Mouse (Mus musculus) ES-Bruce4 (cell line): ENCODE measurements around the gene Tmem198b.

Experiments
- EP300 ChIP-seq: IDR thresholded peaks from 2 replicates; pipeline ENCODE4 v1.6.1; 2011; ENCODE audit warnings: low read depth, low read length; ENCODE audit not compliant: insufficient read depth
- POLR2A ChIP-seq: IDR thresholded peaks from one replicate; pipeline ENCODE4 v1.8.1; 2011; ENCODE audit warnings: low read length; ENCODE audit not compliant: insufficient read depth

DNA sequence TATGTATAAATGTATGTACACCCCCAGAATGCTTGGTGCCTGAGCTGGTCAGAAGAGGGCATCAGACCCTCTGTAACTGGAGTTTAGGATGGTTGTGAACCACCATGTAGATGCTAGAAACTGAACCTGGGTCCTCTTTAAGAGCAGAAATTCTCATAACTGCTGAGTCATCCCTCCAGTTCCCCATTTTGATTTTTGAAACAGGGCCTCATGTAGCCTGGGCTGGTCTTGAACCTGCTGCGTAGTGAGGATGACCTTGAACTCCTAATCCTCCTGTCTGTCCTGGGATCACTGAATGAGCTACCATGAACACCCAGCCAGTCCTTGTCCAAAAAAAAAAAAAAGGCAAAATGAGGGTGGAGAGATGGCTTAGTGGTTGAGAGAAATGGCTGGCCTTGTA is 10.9 kb downstream of the Tmem198b start:
- no peak for TF ChIP-seq EP300
- no peak for TF ChIP-seq POLR2A
